Mouse (Mus musculus): ENCODE measurements at regions not wholly inside any gene's neighbourhood (a gene's known extent, or its start where the extent isn't known, plus 50 kb on each side); places are given as distances from the start of the nearest gene placed in this dataset.

DNA sequence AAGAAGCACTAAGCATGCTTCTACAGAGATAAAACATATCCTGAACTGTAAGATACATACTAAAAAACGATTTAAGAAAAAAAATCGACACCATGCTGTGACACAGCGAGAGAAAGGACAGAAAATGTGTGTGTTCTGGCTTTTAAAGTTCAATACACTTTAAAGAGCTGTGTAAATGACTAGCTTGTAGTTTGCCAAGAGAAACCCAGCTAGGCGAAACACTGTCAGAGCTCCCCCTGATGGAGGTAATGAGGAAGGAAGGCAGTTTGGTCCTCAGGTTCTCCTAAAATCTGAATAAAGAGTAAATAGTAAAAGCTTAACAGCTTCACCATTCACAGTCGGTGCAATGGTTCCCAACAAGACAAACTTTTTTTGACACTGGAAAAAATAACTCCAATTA, 67.1 kb upstream of the Gabrg2 start:
- no peak overlapping the region for H3K4me3 ChIP-seq
- H3K27ac ChIP-seq (replicated peaks) = no peak overlapping the region
- no peaks in the 10 kb centered on the region for H3K27me3 ChIP-seq
- WGBS = 12% methylated on average over 5 of the region's 5 CpGs
- peak; percentile 58 for ATAC-seq (ENCODE audit: low FRiP score, low read depth)
- H3K4me2 ChIP-seq (replicated peaks) = no peak overlapping the region
- no peaks in the 10 kb centered on the region for H3K36me3 ChIP-seq
- H3K9ac ChIP-seq (replicated peaks) = no peak overlapping the region
- no peaks in the 10 kb centered on the region for H3K4me1 ChIP-seq
- H3K9me3 ChIP-seq = no peaks in the 10 kb centered on the region

DNA sequence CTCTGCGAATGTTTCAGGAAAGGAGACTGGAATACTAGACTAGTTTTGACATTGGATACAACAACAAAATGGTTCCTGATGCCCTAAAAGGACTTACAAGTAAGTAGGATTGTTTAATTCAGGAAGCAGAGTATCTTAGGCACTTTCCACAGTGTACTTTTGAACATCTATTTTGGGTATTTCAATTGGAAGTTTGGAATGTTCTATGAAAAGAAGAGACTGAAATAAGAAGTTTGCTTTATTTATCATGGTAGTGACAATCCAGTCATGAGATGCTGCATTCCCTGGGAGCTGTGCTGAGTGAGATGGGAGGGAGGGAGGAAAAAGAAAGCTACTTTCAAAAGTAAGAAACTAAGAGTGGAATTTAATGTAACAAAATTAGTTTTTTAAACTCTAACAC, 50.9 kb upstream of the Gabrg2 start:
- H3K27me3 ChIP-seq = no peaks in the 10 kb centered on the region
- H3K36me3 ChIP-seq = no peaks in the 10 kb centered on the region
- H3K4me2 ChIP-seq (replicated peaks) = no peak overlapping the region
- H3K4me1 ChIP-seq = no peaks in the 10 kb centered on the region
- no peak for ATAC-seq (ENCODE audit: low FRiP score, low read depth)
- no peak overlapping the region for H3K27ac ChIP-seq (replicated peaks)
- no peaks in the 10 kb centered on the region for H3K9me3 ChIP-seq
- WGBS = 79% methylated on average over 1 of the region's 1 CpGs
- H3K4me3 ChIP-seq = no peak overlapping the region
- no peak overlapping the region for H3K9ac ChIP-seq (replicated peaks)
